Mouse (Mus musculus) cerebellum, adult 2 months (tissue): ENCODE results near the gene Ovca2.

ENCODE experiments used
- CTCF ChIP-seq: fragments of 200-500 bp; IDR thresholded peaks from 2 replicates; pipeline ENCODE4 v1.5.1; 2011; ENCODE audit warnings: low read depth, mild to moderate bottlenecking, control low read depth, low read length, moderate library complexity, borderline replicate concordance; ENCODE audit not compliant: insufficient read depth
- POLR2A ChIP-seq: fragments of 200-500 bp; IDR thresholded peaks from 2 replicates; pipeline ENCODE4 v1.6.1; 2011; ENCODE audit warnings: low read length, control low read depth, borderline replicate concordance; ENCODE audit not compliant: insufficient read depth

DNA sequence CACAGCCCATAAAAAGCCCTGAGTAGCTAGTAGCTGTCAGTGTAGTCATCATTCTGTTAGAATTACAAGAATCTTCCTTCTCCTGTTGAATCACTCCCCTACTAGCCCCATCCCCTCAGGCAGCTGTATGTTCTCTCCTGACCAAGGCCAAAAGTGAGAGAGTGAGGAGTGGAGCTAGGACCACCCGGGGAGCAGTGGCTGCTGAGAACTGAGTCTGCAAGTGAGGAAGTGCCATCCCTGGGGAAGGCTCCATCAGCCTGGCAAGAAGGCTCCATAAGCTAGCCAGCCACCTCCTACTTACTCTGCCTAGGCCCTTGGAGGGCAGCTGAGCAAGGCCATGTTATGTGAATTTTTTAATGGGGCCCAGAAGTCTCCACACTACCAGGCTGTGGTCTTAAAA, 36.7 kb downstream of the Ovca2 start:
- TF ChIP-seq CTCF (no peak), POLR2A (no peak)
